14 mouse cellular contexts compared by ENCODE assay signal in genomic region chr11:25594780-25595179, GRCm38 (mm10).
"Had no signal": no experiment of that assay in that cellular context is flagged by ENCODE, and none has a peak within 500 bp of the region (broad histone marks: within the 10 kb centered on the region; RNA-seq: fewer than 3 reads in every experiment).

No protein-coding gene starts in this region.

- H3K27me3 ChIP-seq: liver, embryonic 13.5 days; neural tube, embryonic 13.5 days had no signal

- DNase-seq: kidney, adult 18-20 months; kidney, adult 9 months; kidney, postnatal 25 days; layer of hippocampus, postnatal 36 days; liver, embryonic 13.5 days; lung, adult 2 months; lung, postnatal 14 days; lung, postnatal 4 days; thymus, postnatal 25 days had no signal

- H3K36me3 ChIP-seq: liver, embryonic 13.5 days; neural tube, embryonic 13.5 days had no signal

- H3K4me3 ChIP-seq: left cerebral cortex, adult 2 months; liver, embryonic 13.5 days; myocyte; neural tube, embryonic 13.5 days had no signal

- H3K4me1 ChIP-seq: liver, embryonic 13.5 days had no signal

- H3K4me2 ChIP-seq: liver, embryonic 13.5 days; neural tube, embryonic 13.5 days had no signal

- H3K9ac ChIP-seq: liver, embryonic 13.5 days; neural tube, embryonic 13.5 days had no signal

- H3K9me3 ChIP-seq: liver, embryonic 13.5 days; neural tube, embryonic 13.5 days had no signal

- H3K27ac ChIP-seq: left cerebral cortex, adult 2 months; liver, embryonic 13.5 days; neural tube, embryonic 13.5 days; stomach, postnatal 0 days had no signal

- ATAC-seq: intestine, embryonic 16.5 days had no signal
